Mouse (Mus musculus): ENCODE data around the gene Dusp2.

GRCm38 (mm10) chr2:127319071-127319470 is 16.9 kb upstream of the Dusp2 start:
- no peak for TF ChIP-seq CTCF (IDR thresholded peaks at IDR 0.05)
- TF ChIP-seq EP300 (IDR thresholded peaks at IDR 0.05), result no peak
